Mouse (Mus musculus): ENCODE measurements at regions not wholly inside any gene's neighbourhood (a gene's known extent, or its start where the extent isn't known, plus 50 kb on each side); places are given as distances from the start of the nearest gene placed in this dataset.
"Not testable (repeated sequence)": the region's sequence is repeated elsewhere in the genome, so short reads cannot be mapped to it uniquely, and the experiment has no call there.

DNA sequence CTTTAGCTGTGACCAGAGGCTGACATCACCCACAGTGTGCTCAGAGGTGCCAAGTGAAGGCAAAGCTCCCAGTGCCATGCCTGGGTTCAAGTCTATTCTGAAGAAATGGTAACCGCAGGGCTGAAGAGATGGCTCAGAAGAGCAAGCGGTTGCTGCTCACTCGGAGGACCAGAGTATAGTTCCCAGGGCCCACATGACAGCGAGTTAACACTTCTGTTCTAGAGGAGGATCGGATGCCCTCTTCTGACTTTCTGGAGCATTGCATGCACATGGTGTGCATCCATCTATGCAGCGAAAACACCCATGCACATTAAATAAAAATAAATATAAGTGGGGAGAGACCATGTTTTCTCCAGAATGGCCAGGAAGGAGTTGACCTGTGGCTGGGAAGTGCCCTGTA lies 209.5 kb downstream of the Sorl1 start:
- no peak for DNase-seq (ENCODE audit: low spot score)

GRCm38 (mm10) chr9:41913911-41914310 lies 210.2 kb downstream of the Sorl1 start:
- no peak for DNase-seq (ENCODE audit: low spot score)

DNA sequence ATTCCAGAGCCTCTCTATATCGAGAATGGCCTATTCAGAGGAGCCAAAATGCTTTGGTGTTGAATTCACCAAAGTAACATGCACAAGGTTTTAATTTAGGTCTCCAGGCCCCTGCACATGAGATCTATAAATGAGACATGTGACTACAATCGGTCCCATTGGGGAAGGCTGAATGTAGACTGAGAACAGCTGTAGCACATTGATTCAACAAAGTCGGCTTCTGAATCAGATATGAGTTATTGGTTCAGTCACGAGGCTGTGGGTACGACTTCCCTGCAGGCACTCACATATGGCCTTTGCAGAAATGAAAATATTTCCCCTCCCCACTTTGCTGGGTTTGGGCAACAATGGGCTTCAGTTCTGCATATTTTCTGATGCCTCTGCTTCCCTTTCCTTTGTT lies 211.6 kb downstream of the Sorl1 start:
- DNase-seq (ENCODE audit: low spot score), result no peak

GRCm38 (mm10) chr9:41900606-41900974 lies 223.5 kb downstream of the Sorl1 start:
- DNase-seq (ENCODE audit: low spot score), result no peak

GRCm38 (mm10) chr9:41899766-41900605 lies 224.1 kb downstream of the Sorl1 start:
- no peak for DNase-seq (ENCODE audit: low spot score)

DNA sequence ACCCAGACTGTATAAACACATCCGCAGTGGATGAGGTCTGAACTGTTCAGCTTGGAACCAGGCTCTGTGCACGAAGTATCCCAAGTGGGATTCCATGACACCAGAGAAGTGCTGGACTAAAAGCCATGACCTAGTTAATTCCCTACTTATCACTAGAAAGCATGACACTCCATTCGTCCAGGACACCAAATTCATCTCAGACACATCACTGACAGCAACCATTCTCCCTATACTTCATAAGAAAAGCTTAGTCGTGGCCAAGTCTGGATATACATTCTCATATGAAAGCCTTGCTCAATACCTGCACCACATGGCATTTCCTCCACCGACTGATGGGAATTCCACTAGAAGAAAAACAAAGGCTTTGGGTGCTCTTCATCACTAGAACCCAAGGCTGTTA lies 229.0 kb downstream of the Sorl1 start:
- no peak for DNase-seq (ENCODE audit: low spot score)

GRCm38 (mm10) chr9:41892841-41893240 lies 231.3 kb downstream of the Sorl1 start:
- no peak for DNase-seq (ENCODE audit: low spot score)

DNA sequence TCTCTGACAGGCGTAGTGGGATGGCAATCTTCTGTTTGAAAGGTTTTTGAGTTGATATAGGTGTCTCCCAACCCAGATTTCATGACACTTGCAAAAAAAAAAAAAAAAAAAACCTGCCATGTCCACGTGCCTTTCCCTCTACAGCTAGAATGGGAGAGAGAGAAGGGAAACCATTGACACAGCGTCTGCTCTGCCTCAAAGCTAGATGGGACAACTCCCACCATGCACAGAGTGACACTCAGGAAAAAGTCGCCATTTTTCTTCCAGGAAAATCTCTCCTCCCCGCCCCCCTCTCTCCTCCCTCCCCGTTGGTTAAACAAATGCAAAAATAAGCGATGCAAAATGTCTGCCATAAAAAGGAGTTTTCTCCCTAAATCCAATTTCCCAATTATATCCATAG lies 232.9 kb downstream of the Sorl1 start:
- DNase-seq (ENCODE audit: low spot score), result no peak

DNA sequence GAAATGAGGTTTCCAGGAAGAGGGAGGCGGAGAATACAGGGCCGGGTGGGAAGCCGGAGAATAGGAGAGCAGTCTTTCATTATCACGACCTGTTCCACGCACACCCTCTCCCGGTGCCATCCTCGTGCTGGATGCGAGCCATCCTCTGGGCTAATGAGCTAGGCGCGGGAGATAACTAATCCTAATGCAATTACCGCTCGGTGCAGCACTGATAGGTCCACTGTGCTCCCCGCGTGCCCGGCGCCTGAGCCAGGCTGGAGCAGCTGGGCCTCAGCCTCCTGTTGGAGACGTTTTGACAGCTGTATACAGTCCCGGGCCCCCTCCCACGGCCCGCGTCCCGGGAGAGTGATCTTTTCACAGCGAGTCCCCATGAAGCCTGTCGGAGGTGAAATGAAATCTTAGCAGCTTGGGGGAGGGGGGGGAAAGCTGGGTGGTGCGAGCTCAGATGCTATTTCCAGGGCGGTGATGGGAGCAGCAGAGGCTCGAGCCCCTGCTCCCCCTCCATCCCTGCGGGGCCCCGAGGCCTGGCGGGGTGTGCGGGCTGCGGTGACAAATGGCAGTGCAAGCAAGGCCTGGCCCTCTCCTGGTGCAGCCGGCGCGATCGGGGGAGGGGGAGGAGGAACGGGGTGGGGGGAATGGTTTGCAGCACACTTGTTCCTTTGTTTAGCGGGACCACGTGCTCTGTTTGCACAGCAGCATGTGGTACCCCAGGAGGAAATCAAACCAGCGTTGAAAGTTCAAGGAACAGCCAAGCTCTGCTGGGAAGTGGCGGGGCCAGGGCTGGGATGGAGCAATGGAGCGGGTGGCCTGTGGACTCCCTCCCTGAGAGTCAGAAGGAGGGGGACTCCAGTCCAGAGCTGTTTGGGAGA lies 233.6 kb downstream of the Sorl1 start:
- DNase-seq (ENCODE audit: low spot score), result peak; percentile 50

GRCm38 (mm10) chr9:41889568-41890272 lies 234.4 kb downstream of the Sorl1 start:
- no peak for DNase-seq (ENCODE audit: low spot score)

DNA sequence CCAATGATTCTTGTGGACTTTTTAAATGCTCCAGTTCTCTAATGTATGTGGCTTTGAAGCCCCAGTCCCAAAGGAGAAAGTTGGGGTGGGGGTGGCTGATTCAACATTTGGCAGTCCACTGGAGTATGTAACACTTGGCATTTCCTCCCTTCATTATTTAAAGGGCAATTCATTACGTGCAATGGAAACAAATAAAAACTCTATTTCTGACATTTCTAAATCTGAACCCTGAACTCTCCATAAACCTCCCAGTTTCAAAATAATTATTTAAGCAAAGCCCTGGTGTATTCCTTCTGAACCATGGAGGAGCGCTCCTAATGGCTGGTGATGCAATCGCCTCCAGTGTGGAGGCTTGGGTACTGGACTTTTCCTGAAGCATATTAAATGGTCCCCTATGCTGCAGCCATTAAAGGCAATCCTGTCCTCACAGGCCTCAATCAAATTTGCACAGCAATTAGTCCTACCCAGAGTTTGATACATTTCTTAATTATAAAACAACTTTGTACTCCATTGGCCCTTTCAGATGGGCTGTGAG lies 235.4 kb downstream of the Sorl1 start:
- DNase-seq (ENCODE audit: low spot score), result no peak

- not testable (repeated sequence) for DNase-seq (ENCODE audit: low spot score)
These were observed 237.6 kb downstream of the Sorl1 start for GRCm38 (mm10) chr9:41886456-41886855.

DNA sequence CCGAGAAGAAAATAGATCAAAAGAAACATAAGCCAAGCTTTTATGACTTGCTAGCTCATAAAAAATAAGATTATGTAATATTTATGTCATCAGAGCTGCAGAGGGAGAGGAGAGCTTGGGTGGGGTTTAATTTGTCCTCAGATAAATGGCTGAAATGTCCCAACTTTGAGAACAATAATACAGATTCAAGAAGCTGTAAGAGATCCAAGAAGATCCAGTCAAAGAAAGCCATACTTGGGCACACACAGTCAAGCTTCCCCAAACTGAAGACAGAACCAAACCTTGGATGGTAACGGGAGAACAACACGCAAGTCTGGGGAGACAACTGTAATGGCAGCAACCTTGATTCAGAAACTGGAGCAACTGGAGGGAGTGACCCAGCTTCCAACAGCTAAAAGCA lies 243.6 kb downstream of the Sorl1 start:
- DNase-seq (ENCODE audit: low spot score), result no peak

DNA sequence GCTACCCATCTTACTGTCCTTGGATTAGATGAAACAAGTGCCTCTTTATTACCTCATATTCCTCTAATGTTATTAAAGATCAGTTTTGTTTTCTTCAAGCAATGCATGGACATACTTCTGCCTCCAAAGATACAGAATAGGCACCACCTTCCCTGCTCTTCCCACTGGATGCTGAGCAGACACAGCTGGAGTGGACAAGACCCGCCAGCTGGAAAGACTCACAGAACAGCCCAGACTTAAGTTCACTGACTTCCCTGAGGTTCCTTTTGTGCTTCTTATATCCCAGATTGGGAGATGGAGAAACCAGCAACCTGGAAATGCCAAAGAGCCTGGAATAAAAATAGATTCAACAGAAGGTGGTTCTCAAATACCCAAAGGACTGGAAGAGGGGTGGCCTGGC lies 245.0 kb downstream of the Sorl1 start:
- DNase-seq (ENCODE audit: low spot score), result no peak

GRCm38 (mm10) chr9:41861136-41861535 lies 263.0 kb downstream of the Sorl1 start:
- DNase-seq (ENCODE audit: low spot score), result no peak

DNA sequence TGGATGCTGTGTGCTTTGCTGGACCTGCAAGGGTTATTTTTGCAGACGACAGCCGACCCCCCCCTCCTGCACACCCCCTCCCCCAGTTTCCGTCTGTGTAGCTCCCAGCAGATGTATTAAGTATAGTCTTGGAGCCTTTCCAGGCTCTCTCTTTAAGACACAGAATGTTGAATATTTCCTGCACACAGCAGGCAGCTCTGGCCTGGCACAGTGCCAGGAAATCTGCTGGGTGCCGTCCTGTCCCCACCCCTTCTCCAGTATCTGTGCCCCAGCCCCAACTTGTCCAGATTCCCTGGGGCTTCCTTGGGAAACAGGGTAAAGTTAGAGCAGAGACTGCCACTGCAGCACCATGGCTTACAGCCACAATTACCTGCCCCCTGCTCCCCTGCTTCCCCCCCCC lies 263.4 kb downstream of the Sorl1 start:
- peak; percentile 10 for DNase-seq (ENCODE audit: low spot score)

DNA sequence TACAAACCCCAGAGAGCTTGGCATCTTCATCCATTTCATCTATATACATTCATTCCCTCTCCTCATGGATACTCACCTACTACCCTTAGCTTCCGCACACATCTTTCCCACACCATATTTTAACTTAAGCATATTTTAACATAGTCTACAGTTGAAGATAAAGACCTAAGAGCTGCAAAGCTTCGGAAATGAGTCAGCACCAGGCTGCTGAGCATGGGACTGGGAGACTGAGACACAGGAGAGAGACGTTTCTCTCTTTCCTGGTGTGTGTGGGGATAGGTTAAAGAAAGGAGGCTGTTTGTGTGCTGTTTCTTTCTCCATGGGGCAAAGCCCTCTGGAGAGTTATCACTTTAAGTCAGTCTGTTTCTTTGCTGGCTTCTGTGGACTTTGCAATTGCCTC lies 264.3 kb downstream of the Sorl1 start:
- no peak for DNase-seq (ENCODE audit: low spot score)

DNA sequence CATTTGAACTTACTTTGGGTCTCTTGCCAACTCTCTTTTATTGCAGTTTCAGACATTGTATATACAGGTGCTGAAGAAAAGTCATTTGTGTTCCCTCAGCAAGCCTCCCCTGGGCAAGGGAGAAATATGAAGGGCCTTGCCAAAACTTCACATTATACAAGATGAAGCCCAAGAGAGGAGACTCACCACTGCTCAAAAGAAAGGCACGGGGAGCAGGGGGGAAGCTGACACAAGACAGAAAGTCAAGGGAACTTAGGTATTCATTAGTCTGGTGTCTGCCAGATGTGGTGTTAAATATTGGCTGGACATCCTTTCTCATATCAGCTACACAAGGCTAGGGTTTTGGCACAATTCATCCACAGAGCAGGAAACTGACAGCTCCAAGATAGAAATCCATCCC lies 272.0 kb downstream of the Sorl1 start:
- no peak for DNase-seq (ENCODE audit: low spot score)

DNA sequence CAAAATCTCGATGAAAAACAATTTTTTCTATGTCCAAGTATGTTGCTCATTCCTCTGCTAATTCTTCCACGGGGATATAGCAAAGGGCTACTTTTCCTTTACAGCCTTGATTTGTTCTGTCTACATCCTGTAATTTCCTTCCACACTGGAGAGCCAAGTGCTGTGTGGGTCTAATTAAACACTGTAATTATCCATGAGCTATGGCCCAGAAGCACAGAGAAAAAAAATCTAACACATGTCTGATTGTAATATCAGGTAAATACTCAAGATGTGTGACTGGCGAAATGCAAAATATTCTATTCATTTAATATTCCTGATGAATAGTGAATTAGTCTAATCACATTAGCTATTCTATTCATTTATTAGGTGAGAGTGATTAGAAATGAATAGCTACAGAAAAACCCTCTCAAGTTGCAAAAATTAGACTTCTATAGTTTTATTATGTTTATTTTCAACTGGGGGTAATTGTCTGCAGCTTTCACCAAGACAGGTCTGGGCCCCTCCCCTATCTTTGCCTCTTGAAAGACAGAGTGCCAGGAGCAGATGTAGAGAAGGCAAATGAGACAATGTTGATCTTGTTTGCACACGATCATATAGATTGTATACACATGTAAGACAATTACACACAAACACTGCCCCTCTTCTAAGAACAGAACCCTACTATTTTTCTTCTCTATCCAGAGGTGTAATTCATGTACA lies 274.3 kb downstream of the Sorl1 start:
- no peak for DNase-seq (ENCODE audit: low spot score)

- no peak for DNase-seq (ENCODE audit: low spot score)
These were observed 279.5 kb downstream of the Sorl1 start for GRCm38 (mm10) chr9:41844616-41845015.

Data from gastrocnemius, adult 18-20 months (tissue).